Mouse (Mus musculus) heart, postnatal 25 days (tissue): ENCODE data around the gene Faap24. TPM values are rescaled to one million over a fixed set of nuclear protein-coding genes. Genes with fewer than 3 reads are reported as not detected.

Source experiments
- DNase-seq: peaks from one replicate; pipeline ENCODE4 v3.0.0; 2022; ENCODE audit warnings: low spot score
- intact Hi-C: fragments of 180-260 bp; cut with DNase I; formaldehyde crosslinking; loops from one replicate; pipeline ENCODE4 v1.15.1; 2025
- total RNA-seq, 2 experiments: library from RNA; stranded (reverse); gene quantifications; 2 replicates each; pipeline ENCODE4 v1.2.3; 2021

Faap24 gene
- total RNA-seq, 2 experiments from 2014 or later, result 1.6 to 2.1 TPM

DNA sequence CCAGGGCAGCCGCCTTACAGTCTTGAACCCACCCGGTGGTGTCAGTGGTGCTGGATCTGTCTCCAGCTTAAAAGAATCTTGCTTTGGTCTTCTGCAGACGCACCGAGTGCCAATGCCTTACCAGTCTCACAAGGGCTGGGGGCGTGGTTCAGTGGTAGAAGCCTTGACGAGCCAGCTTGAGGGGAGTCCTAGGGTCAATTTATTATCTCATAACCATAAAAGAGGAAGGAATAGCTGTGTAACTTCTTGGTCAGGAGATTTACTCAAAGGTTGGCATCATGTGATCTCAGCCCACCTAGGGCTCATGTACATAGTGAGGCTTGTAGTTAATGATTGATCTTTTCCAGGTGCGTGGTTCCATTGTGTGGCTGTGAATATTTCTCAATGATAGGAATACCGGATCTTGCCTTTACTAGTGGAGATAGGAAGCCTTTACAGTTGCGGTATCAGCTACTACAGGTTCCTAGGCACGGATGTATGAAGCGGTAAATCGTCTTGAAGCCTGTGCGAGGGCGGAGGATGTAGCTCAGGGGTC lies 24.1 kb downstream of the Faap24 start:
- DNase-seq, result no peak
- intact Hi-C loops, result no loop called here

DNA sequence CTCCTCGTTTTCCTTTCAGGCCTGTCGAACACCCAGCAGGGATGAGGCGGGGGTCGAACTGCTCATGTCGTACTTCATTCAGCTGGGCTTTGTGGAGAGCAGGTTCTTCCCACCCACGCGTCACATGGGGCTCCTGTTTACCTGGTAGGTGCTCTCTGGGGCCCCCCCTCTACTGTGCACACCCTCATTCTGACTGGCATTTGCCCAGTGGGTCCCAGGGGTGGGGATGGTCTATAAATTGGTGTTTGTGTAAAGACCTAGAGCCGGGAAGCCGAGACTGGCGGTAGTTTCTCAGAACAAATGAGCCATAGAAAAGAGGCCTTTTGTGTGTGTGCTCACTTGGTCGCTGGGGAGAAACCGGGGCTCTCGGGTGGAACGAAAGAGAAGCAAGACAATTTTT lies 25.5 kb downstream of the Faap24 start:
- intact Hi-C loops, result no loop called here
- DNase-seq, result no peak

- DNase-seq, result no peak
- intact Hi-C loops, result no loop called here
Measured at GRCm38 (mm10) chr7:35365161-35365910, 31.3 kb downstream of the Faap24 start.

- no peak for DNase-seq
- intact Hi-C loops, result no loop called here
Measured at GRCm38 (mm10) chr7:35362868-35363267, 33.8 kb downstream of the Faap24 start.

GRCm38 (mm10) chr7:35362253-35362652 lies 34.4 kb downstream of the Faap24 start:
- intact Hi-C loops, result no loop called here
- no peak for DNase-seq

- intact Hi-C loops, result no loop called here
- DNase-seq, result no peak
Measured at GRCm38 (mm10) chr7:35357621-35358020, 39.0 kb downstream of the Faap24 start.

- intact Hi-C loops, result no loop called here
- DNase-seq, result no peak
Measured at GRCm38 (mm10) chr7:35355303-35355872, 41.2 kb downstream of the Faap24 start.

- DNase-seq, result no peak
- intact Hi-C loops, result no loop called here
Measured at GRCm38 (mm10) chr7:35353306-35353705, 43.3 kb downstream of the Faap24 start.

DNA sequence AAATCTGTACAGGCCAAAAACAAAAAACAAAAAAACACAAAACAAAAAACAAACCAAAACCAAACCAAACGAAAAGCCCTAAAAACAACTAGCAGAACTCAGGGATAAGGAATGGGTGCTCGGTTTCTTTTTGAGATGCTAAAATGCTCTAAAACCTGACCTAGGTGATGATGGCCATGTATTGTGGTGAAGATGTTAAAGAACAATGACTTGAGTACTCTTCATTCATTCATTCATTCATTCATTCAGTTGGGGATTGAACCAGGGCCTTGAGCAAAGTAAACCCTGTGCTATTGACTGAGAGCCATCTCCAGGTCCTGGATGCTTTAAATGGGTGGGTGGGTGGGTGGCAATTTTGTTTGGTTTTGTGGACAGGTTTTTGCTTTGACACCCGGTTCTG lies 45.5 kb downstream of the Faap24 start:
- DNase-seq, result no peak
- intact Hi-C loops, result no loop called here

DNA sequence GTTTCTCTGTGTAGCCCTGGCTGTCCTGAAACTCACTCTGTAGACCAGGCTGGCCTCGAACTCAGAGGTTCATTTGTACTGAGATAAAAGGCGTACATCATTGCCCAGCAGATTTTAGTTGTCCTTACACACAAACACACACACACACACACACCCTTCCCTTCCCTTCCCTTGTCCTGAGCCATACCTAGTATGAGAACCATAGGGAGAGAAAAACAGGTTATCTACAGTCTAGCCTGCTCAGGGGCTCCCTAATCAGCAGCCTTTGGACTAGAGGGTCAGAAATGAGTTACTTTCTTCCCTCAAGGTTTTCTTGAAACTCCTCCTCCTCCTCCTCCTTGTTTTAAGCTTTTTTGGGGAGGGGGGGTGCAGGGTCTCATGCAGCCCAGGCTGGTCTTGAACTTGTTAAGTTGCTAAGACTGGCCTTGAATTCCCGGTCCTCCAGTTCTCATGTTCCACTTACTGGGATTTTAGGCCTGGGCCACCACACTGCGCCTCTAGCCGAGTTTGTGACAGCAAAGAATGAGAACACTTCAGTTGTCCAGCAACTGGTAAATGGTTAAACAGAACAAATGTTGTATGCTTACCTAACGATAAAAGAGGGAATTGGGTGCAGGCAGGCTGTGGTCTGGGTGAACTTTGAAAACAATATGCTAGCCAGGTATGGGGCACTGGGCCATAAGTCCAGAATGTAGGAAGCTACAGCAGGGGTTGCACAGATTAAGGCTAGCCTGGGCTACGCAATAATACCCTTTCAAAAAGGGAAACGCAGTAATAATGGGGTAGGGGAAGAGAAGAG lies 46.6 kb downstream of the Faap24 start:
- no peak for DNase-seq
- intact Hi-C loops, result no loop called here

- intact Hi-C loops, result no loop called here
- no peak for DNase-seq
Measured at GRCm38 (mm10) chr7:35349022-35349421, 47.6 kb downstream of the Faap24 start.

DNA sequence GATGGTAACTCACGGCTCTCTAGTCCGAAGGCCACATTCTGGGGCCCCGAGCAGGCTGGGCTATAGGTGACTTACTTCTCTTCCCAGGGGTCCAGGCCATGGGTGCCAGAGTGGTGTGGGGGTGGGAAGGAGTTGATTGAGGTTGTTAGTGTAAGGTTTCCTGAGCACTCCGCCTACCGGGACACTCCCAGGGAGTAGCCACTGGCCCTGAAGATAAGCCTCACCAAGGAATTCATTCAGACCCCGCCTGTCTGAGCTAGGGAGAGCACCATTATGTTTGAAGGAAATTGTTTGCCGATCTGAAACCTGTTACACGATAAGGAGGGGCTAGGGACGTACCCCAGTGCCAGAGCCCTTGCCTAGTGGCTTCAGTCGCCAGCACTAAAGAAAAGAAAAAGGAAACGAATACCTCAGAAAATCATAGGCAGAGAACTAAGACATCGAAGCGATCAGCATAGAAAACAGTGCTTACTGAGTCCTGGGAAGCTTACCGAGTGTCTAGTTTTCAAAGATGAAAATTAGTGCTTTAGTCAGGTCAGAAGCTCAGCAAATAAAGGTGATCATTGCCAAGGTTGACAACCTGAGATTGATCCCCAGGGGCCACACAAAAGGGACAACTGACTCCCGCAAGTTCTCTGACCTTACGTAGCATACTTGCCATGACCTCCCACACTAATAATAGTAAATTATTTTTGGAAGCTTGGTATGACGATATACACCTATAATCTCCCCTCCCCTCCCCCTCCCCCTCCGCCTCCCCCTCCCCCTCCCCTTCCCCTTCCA lies 48.5 kb downstream of the Faap24 start:
- intact Hi-C loops, result no loop called here
- DNase-seq, result no peak

DNA sequence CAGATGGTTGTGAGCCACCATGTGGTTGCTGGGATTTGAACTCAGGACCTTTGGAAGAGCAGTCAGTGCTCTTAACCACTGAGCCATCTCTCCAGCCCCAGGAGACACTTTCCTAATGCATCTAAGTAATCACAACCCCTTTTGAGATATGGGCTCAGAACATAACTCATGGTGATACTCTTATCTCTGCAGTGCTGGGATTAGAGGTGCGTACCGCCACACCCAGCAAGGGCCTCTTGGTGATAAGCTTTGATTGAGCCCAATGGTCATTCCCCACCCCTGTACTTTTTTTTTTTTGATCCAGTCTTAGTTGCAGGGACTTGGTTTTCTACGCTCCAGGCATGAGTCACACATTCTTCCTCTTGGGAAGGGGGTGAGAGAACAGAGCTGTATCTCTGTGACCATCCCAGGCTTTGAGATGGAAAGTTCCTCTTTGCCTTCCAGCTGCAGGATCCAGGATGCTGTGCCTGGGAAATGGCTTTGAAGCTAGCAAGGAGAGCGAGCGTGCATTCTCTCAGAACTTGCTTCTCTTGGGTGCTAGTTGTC lies 51.8 kb downstream of the Faap24 start:
- intact Hi-C loops, result no loop called here

GRCm38 (mm10) chr7:35342498-35342897 lies 54.1 kb downstream of the Faap24 start:
- intact Hi-C loops, result no loop called here
- DNase-seq, result no peak

More for the DNA sequence above, 51.8 kb downstream of the Faap24 start:
- DNase-seq, result no peak

Other genes with a start within 250 kb of the Faap24 start
- under 1 TPM; 0.26 to 0.78 TPM for gene Slc7a10, start 210.5 kb downstream of the Faap24 start, total RNA-seq
- gene Lrp3, start 181.3 kb downstream of the Faap24 start, total RNA-seq, result 1 to 10 TPM; 7.7 to 8.8 TPM
- 1 to 10 TPM; 8.8 to 9.9 TPM for gene Gpatch1, start 78.4 kb downstream of the Faap24 start, total RNA-seq
- gene Rhpn2, start 62.7 kb downstream of the Faap24 start, total RNA-seq, result 1 to 10 TPM; 4.4 to 6.0 TPM
- gene Cep89, start 199 bp upstream of the Faap24 start, total RNA-seq, result 10 to 100 TPM; 14.1 to 18.9 TPM
- not detected for gene Slc7a9, start 52.0 kb upstream of the Faap24 start, total RNA-seq
- gene Tdrd12, start 140.9 kb upstream of the Faap24 start, total RNA-seq, result under 1 TPM in 1 of 2 experiments, not detected in 1; 0.42 TPM
- 10 to 100 TPM; 75.1 to 83.7 TPM for gene Nudt19, start 159.5 kb upstream of the Faap24 start, total RNA-seq
- gene Rgs9bp, start 188.7 kb upstream of the Faap24 start, total RNA-seq, result under 1 TPM; 0.03 to 0.06 TPM
- 10 to 100 TPM; 12.3 to 12.6 TPM for gene Ankrd27, start 189.4 kb upstream of the Faap24 start, total RNA-seq